Mouse (Mus musculus) bone marrow macrophage, adult 2 months (primary cell): ENCODE data around the gene Etv3.

ENCODE experiments used
- CTCF ChIP-seq: IDR thresholded peaks from 2 replicates; pipeline ENCODE4 v1.5.1; 2012; ENCODE audit warnings: low read depth, mild to moderate bottlenecking, low read length, moderate library complexity
- POLR2A ChIP-seq: IDR thresholded peaks from 2 replicates; pipeline ENCODE4 v1.6.1; 2012; ENCODE audit warnings: mild to moderate bottlenecking, low read depth, low read length, borderline replicate concordance

- no peak for TF ChIP-seq CTCF
- no peak for TF ChIP-seq POLR2A
Observed at GRCm38 (mm10) chr3:87487911-87488310, 37.3 kb upstream of the Etv3 start.
